Mouse (Mus musculus): ENCODE data around the gene Pgpep1. TPM values are rescaled to one million over a fixed set of nuclear protein-coding genes. Genes with fewer than 3 reads are reported as not detected.
A peak's percentile ranks its signal among the peaks of the same experiment; 100 is the strongest.

Gene Pgpep1
- total and polyA plus RNA-seq, 2 experiments from 2014 or later, result 29.1 to 36.3 TPM

GRCm38 (mm10) chr8:70596775-70597416, 63.3 kb downstream of the Pgpep1 start:
- Histone ChIP-seq H3K4me3 (ENCODE audit: low read depth, low read length) (no peak overlapping the region), H3K36me3 (replicated peaks; ENCODE audit: control insufficient read depth, insufficient read depth, low read length) (peaks cover 5% of the 10 kb centered on the region), H3K4me2 (ENCODE audit: low read depth, low read length) (no peak overlapping the region; the same call in 1 of the 2 replicates), H3K27me3 (ENCODE audit: control insufficient read depth, insufficient read depth, low read length) (no peaks in the 10 kb centered on the region), H3K9ac (replicated peaks; ENCODE audit: low read depth, low read length) (no peak overlapping the region), H3K27ac (ENCODE audit: low read depth) (no peak overlapping the region), H3K9me3 (replicated peaks; ENCODE audit: control insufficient read depth, low read length) (no peaks in the 10 kb centered on the region), H3K4me1 (ENCODE audit: control insufficient read depth, insufficient read depth) (peaks cover 24% of the 10 kb centered on the region)
- no peak for DNase-seq (ENCODE audit: low spot score)
- WGBS, result 91% methylated on average over 17 of the region's 17 CpGs
- TF ChIP-seq EP300 (IDR thresholded peaks at IDR 0.05; ENCODE audit: low read depth) (no peak), CTCF (IDR thresholded peaks at IDR 0.05; ENCODE audit: low read depth) (peak; percentile 22; the same call in 1 of the 2 replicates)
- ATAC-seq (ENCODE audit: insufficient read depth, low read depth), result no peak

Other genes starting within 250 kb of the Pgpep1 start
- gene Crtc1, start 220.8 kb downstream of the Pgpep1 start, total RNA-seq (2014; rRNA removed; ENCODE audit: low replicate concordance), result 6.0 and 6.5 TPM in 2 replicates
- gene Crtc1, start 220.8 kb downstream of the Pgpep1 start, polyA plus RNA-seq (2015; fragmentation: Nextera tagmentation; extraction: Ambion mirVana), result 6.0 and 6.9 TPM in 2 replicates
- gene Klhl26, start 183.4 kb downstream of the Pgpep1 start, total RNA-seq (2014; rRNA removed; ENCODE audit: low replicate concordance), result 15.8 and 22.6 TPM in 2 replicates
- gene Klhl26, start 183.4 kb downstream of the Pgpep1 start, polyA plus RNA-seq (2015; fragmentation: Nextera tagmentation; extraction: Ambion mirVana), result 7.1 and 8.7 TPM in 2 replicates
- gene Tmem59l, start 173.0 kb downstream of the Pgpep1 start, total RNA-seq (2014; rRNA removed; ENCODE audit: low replicate concordance), result not detected in 2 replicates
- gene Tmem59l, start 173.0 kb downstream of the Pgpep1 start, polyA plus RNA-seq (2015; fragmentation: Nextera tagmentation; extraction: Ambion mirVana), result not detected in 2 replicates
- not detected in 2 replicates for gene Crlf1, start 167.2 kb downstream of the Pgpep1 start, total RNA-seq (2014; rRNA removed; ENCODE audit: low replicate concordance)
- 0.16 and 0.66 TPM in 2 replicates for gene Crlf1, start 167.2 kb downstream of the Pgpep1 start, polyA plus RNA-seq (2015; fragmentation: Nextera tagmentation; extraction: Ambion mirVana)
- 121 and 145 TPM in 2 replicates for gene Rex1bd, start 153.6 kb downstream of the Pgpep1 start, total RNA-seq (2014; rRNA removed; ENCODE audit: low replicate concordance)
- 139 and 146 TPM in 2 replicates for gene Rex1bd, start 153.6 kb downstream of the Pgpep1 start, polyA plus RNA-seq (2015; fragmentation: Nextera tagmentation; extraction: Ambion mirVana)
- gene Uba52, start 149.6 kb downstream of the Pgpep1 start, total RNA-seq (2014; rRNA removed; ENCODE audit: low replicate concordance), result 887 and 1,064 TPM in 2 replicates
- 1,011 and 1,075 TPM in 2 replicates for gene Uba52, start 149.6 kb downstream of the Pgpep1 start, polyA plus RNA-seq (2015; fragmentation: Nextera tagmentation; extraction: Ambion mirVana)
- 422 and 440 TPM in 2 replicates for gene Fkbp8, start 132.7 kb downstream of the Pgpep1 start, total RNA-seq (2014; rRNA removed; ENCODE audit: low replicate concordance)
- gene Fkbp8, start 132.7 kb downstream of the Pgpep1 start, polyA plus RNA-seq (2015; fragmentation: Nextera tagmentation; extraction: Ambion mirVana), result 195 and 200 TPM in 2 replicates
- gene Kxd1, start 132.4 kb downstream of the Pgpep1 start, total RNA-seq (2014; rRNA removed; ENCODE audit: low replicate concordance), result 110 and 120 TPM in 2 replicates
- gene Kxd1, start 132.4 kb downstream of the Pgpep1 start, polyA plus RNA-seq (2015; fragmentation: Nextera tagmentation; extraction: Ambion mirVana), result 93.5 and 96.7 TPM in 2 replicates
- gene Ell, start 120.9 kb downstream of the Pgpep1 start, total RNA-seq (2014; rRNA removed; ENCODE audit: low replicate concordance), result 7.3 and 13.9 TPM in 2 replicates
- gene Ell, start 120.9 kb downstream of the Pgpep1 start, polyA plus RNA-seq (2015; fragmentation: Nextera tagmentation; extraction: Ambion mirVana), result 7.9 and 9.1 TPM in 2 replicates
- gene Isyna1, start 66.0 kb downstream of the Pgpep1 start, total RNA-seq (2014; rRNA removed; ENCODE audit: low replicate concordance), result 111 and 125 TPM in 2 replicates
- 53.3 and 59.6 TPM in 2 replicates for gene Isyna1, start 66.0 kb downstream of the Pgpep1 start, polyA plus RNA-seq (2015; fragmentation: Nextera tagmentation; extraction: Ambion mirVana)
- 107 and 143 TPM in 2 replicates for gene Ssbp4, start 51.5 kb downstream of the Pgpep1 start, total RNA-seq (2014; rRNA removed; ENCODE audit: low replicate concordance)
- gene Ssbp4, start 51.5 kb downstream of the Pgpep1 start, polyA plus RNA-seq (2015; fragmentation: Nextera tagmentation; extraction: Ambion mirVana), result 55.6 and 57.3 TPM in 2 replicates
- gene Lrrc25, start 44.2 kb downstream of the Pgpep1 start, total RNA-seq (2014; rRNA removed; ENCODE audit: low replicate concordance), result 1.5 and 2.2 TPM in 2 replicates
- gene Lrrc25, start 44.2 kb downstream of the Pgpep1 start, polyA plus RNA-seq (2015; fragmentation: Nextera tagmentation; extraction: Ambion mirVana), result 1.3 and 1.6 TPM in 2 replicates
- 0.15 and 5.4 TPM in 2 replicates for gene Gdf15, start 27.9 kb downstream of the Pgpep1 start, total RNA-seq (2014; rRNA removed; ENCODE audit: low replicate concordance)
- gene Gdf15, start 27.9 kb downstream of the Pgpep1 start, polyA plus RNA-seq (2015; fragmentation: Nextera tagmentation; extraction: Ambion mirVana), result 1.4 and 1.7 TPM in 2 replicates
- gene Lsm4, start 12.9 kb upstream of the Pgpep1 start, total RNA-seq (2014; rRNA removed; ENCODE audit: low replicate concordance), result 438 and 495 TPM in 2 replicates
- 202 and 205 TPM in 2 replicates for gene Lsm4, start 12.9 kb upstream of the Pgpep1 start, polyA plus RNA-seq (2015; fragmentation: Nextera tagmentation; extraction: Ambion mirVana)
- 322 and 503 TPM in 2 replicates for gene Jund, start 38.6 kb upstream of the Pgpep1 start, total RNA-seq (2014; rRNA removed; ENCODE audit: low replicate concordance)
- gene Jund, start 38.6 kb upstream of the Pgpep1 start, polyA plus RNA-seq (2015; fragmentation: Nextera tagmentation; extraction: Ambion mirVana), result 45.9 and 49.5 TPM in 2 replicates
- not detected in 2 replicates for gene Iqcn, start 43.1 kb upstream of the Pgpep1 start, total RNA-seq (2014; rRNA removed; ENCODE audit: low replicate concordance)
- gene Iqcn, start 43.1 kb upstream of the Pgpep1 start, polyA plus RNA-seq (2015; fragmentation: Nextera tagmentation; extraction: Ambion mirVana), result not detected in 2 replicates
- gene Gm3336, start 58.2 kb upstream of the Pgpep1 start, total RNA-seq (2014; rRNA removed; ENCODE audit: low replicate concordance), result not detected in 2 replicates
- not detected in 2 replicates for gene Gm3336, start 58.2 kb upstream of the Pgpep1 start, polyA plus RNA-seq (2015; fragmentation: Nextera tagmentation; extraction: Ambion mirVana)
- 0.42 and 1.2 TPM in 2 replicates for gene Pde4c, start 63.3 kb upstream of the Pgpep1 start, total RNA-seq (2014; rRNA removed; ENCODE audit: low replicate concordance)
- 0.44 and 0.56 TPM in 2 replicates for gene Pde4c, start 63.3 kb upstream of the Pgpep1 start, polyA plus RNA-seq (2015; fragmentation: Nextera tagmentation; extraction: Ambion mirVana)
- 21.4 and 40.3 TPM in 2 replicates for gene Rab3a, start 94.3 kb upstream of the Pgpep1 start, total RNA-seq (2014; rRNA removed; ENCODE audit: low replicate concordance)
- gene Rab3a, start 94.3 kb upstream of the Pgpep1 start, polyA plus RNA-seq (2015; fragmentation: Nextera tagmentation; extraction: Ambion mirVana), result 32.7 and 32.8 TPM in 2 replicates
- gene Mpv17l2, start 100.6 kb upstream of the Pgpep1 start, total RNA-seq (2014; rRNA removed; ENCODE audit: low replicate concordance), result 26.6 and 56.3 TPM in 2 replicates
- gene Mpv17l2, start 100.6 kb upstream of the Pgpep1 start, polyA plus RNA-seq (2015; fragmentation: Nextera tagmentation; extraction: Ambion mirVana), result 50.3 and 54.0 TPM in 2 replicates
- 36.6 and 39.3 TPM in 2 replicates for gene Pik3r2, start 116.3 kb upstream of the Pgpep1 start, total RNA-seq (2014; rRNA removed; ENCODE audit: low replicate concordance)
- 30.2 and 32.5 TPM in 2 replicates for gene Pik3r2, start 116.3 kb upstream of the Pgpep1 start, polyA plus RNA-seq (2015; fragmentation: Nextera tagmentation; extraction: Ambion mirVana)
- gene Mast3, start 144.7 kb upstream of the Pgpep1 start, total RNA-seq (2014; rRNA removed; ENCODE audit: low replicate concordance), result 3.0 and 5.6 TPM in 2 replicates
- gene Mast3, start 144.7 kb upstream of the Pgpep1 start, polyA plus RNA-seq (2015; fragmentation: Nextera tagmentation; extraction: Ambion mirVana), result 2.3 and 3.2 TPM in 2 replicates
- gene Il12rb1, start 148.1 kb upstream of the Pgpep1 start, total RNA-seq (2014; rRNA removed; ENCODE audit: low replicate concordance), result 0.08 TPM in 1 of 2 replicates, not detected in the other
- not detected in 2 replicates for gene Il12rb1, start 148.1 kb upstream of the Pgpep1 start, polyA plus RNA-seq (2015; fragmentation: Nextera tagmentation; extraction: Ambion mirVana)
- 4.5 and 38.1 TPM in 2 replicates for gene Arrdc2, start 179.3 kb upstream of the Pgpep1 start, total RNA-seq (2014; rRNA removed; ENCODE audit: low replicate concordance)
- 3.0 and 3.6 TPM in 2 replicates for gene Arrdc2, start 179.3 kb upstream of the Pgpep1 start, polyA plus RNA-seq (2015; fragmentation: Nextera tagmentation; extraction: Ambion mirVana)
- gene Kcnn1, start 202.9 kb upstream of the Pgpep1 start, total RNA-seq (2014; rRNA removed; ENCODE audit: low replicate concordance), result 7.5 and 25.2 TPM in 2 replicates
- 3.4 TPM in 2 replicates for gene Kcnn1, start 202.9 kb upstream of the Pgpep1 start, polyA plus RNA-seq (2015; fragmentation: Nextera tagmentation; extraction: Ambion mirVana)
- gene Ccdc124, start 213.5 kb upstream of the Pgpep1 start, total RNA-seq (2014; rRNA removed; ENCODE audit: low replicate concordance), result 12.6 and 32.0 TPM in 2 replicates
- 77.9 and 79.5 TPM in 2 replicates for gene Ccdc124, start 213.5 kb upstream of the Pgpep1 start, polyA plus RNA-seq (2015; fragmentation: Nextera tagmentation; extraction: Ambion mirVana)
- gene Slc5a5, start 232.4 kb upstream of the Pgpep1 start, total RNA-seq (2014; rRNA removed; ENCODE audit: low replicate concordance), result not detected in 2 replicates
- gene Slc5a5, start 232.4 kb upstream of the Pgpep1 start, polyA plus RNA-seq (2015; fragmentation: Nextera tagmentation; extraction: Ambion mirVana), result 0.05 and 0.10 TPM in 2 replicates
- gene Rpl18a, start 237.0 kb upstream of the Pgpep1 start, total RNA-seq (2014; rRNA removed; ENCODE audit: low replicate concordance), result 2,186 and 2,206 TPM in 2 replicates
- gene Rpl18a, start 237.0 kb upstream of the Pgpep1 start, polyA plus RNA-seq (2015; fragmentation: Nextera tagmentation; extraction: Ambion mirVana), result 2,523 and 2,655 TPM in 2 replicates
- gene Map1s, start 245.5 kb upstream of the Pgpep1 start, total RNA-seq (2014; rRNA removed; ENCODE audit: low replicate concordance), result 32.6 and 35.6 TPM in 2 replicates
- 21.4 and 24.9 TPM in 2 replicates for gene Map1s, start 245.5 kb upstream of the Pgpep1 start, polyA plus RNA-seq (2015; fragmentation: Nextera tagmentation; extraction: Ambion mirVana)